Mouse (Mus musculus): ENCODE data around the gene Nacc2. TPM values are rescaled to one million over a fixed set of nuclear protein-coding genes. Genes with fewer than 3 reads are reported as not detected.

The Nacc2 gene
- polyA plus RNA-seq, 1 experiment from 2014 or later, result 11.2 TPM

DNA sequence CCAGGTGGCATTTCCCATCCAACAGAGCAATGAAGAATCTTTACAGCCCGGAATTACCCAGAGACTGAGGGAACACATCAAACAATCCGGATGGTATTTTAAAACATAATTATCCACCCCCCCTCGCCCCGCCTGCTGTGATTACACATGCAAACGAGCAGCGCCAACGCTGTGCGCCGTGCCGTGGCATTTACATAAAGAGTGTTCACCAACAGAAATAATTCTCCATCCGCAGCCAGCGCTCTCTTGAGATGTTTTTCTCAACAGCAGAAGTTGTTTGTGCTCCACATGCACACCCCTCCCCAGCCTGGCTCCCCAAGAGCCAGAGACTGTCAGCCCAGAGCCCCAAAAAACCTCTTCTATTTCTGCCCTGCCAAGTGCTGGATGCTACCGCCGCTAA, 56.5 kb downstream of the Nacc2 start:
- WGBS, result 81% methylated on average over 14 of the region's 14 CpGs
- Histone ChIP-seq H3K4me3 (no peak overlapping the region), H3K4me2 (no peak overlapping the region), H3K9ac (no peak overlapping the region), H3K27me3 (no peaks in the 10 kb centered on the region), H3K27ac (no peak overlapping the region), H3K4me1 (no peaks in the 10 kb centered on the region), H3K36me3 (no peaks in the 10 kb centered on the region), H3K9me3 (no peaks in the 10 kb centered on the region)
- ATAC-seq (ENCODE audit: borderline replicate concordance, extremely low read depth, low FRiP score, low TSS enrichment), result no peak

GRCm38 (mm10) chr2:26062742-26063427, 60.1 kb downstream of the Nacc2 start:
- Histone ChIP-seq H3K36me3 (0 out of 2 replicates have a peak, but pooled peaks cover 3% of the 10 kb centered on the region), H3K27ac (no peak overlapping the region), H3K4me3 (no peak overlapping the region), H3K9ac (no peak overlapping the region), H3K9me3 (no peaks in the 10 kb centered on the region), H3K4me2 (no peak overlapping the region), H3K27me3 (no peaks in the 10 kb centered on the region), H3K4me1 (no peaks in the 10 kb centered on the region)
- ATAC-seq (ENCODE audit: borderline replicate concordance, extremely low read depth, low FRiP score, low TSS enrichment), result no peak
- WGBS, result 65% methylated on average over 13 of the region's 13 CpGs

- H3K4me3 ChIP-seq, result no peak overlapping the region
- no peaks in the 10 kb centered on the region for H3K9me3 ChIP-seq
- WGBS, result 49% methylated on average over 4 of the region's 4 CpGs
- no peak overlapping the region for H3K27ac ChIP-seq
- H3K4me2 ChIP-seq, result no peak overlapping the region
- H3K4me1 ChIP-seq, result no peaks in the 10 kb centered on the region
- H3K36me3 ChIP-seq, result 0 out of 2 replicates have a peak, but pooled peaks cover 3% of the 10 kb centered on the region
- no peaks in the 10 kb centered on the region for H3K27me3 ChIP-seq
- no peak overlapping the region for H3K9ac ChIP-seq
- no peak for ATAC-seq (ENCODE audit: borderline replicate concordance, extremely low read depth, low FRiP score, low TSS enrichment)
Observed at GRCm38 (mm10) chr2:26062241-26062640, 60.8 kb downstream of the Nacc2 start.

- no peak for ATAC-seq (ENCODE audit: borderline replicate concordance, extremely low read depth, low FRiP score, low TSS enrichment)
- H3K4me1 ChIP-seq, result no peaks in the 10 kb centered on the region
- 66% methylated on average over 21 of the region's 21 CpGs for WGBS
- no peak overlapping the region for H3K9ac ChIP-seq
- H3K27ac ChIP-seq, result no peak overlapping the region
- no peak overlapping the region for H3K4me3 ChIP-seq
- 0 out of 2 replicates have a peak, but pooled peaks cover 3% of the 10 kb centered on the region for H3K36me3 ChIP-seq
- no peaks in the 10 kb centered on the region for H3K9me3 ChIP-seq
- H3K27me3 ChIP-seq, result no peaks in the 10 kb centered on the region
- H3K4me2 ChIP-seq, result no peak overlapping the region
Observed at GRCm38 (mm10) chr2:26061018-26061666, 61.9 kb downstream of the Nacc2 start.

GRCm38 (mm10) chr2:26057053-26057452, 66.0 kb downstream of the Nacc2 start:
- H3K4me2 ChIP-seq, result no peak overlapping the region
- H3K36me3 ChIP-seq, result 0 out of 2 replicates have a peak, but pooled peaks cover 3% of the 10 kb centered on the region
- no peaks in the 10 kb centered on the region for H3K9me3 ChIP-seq
- no peak overlapping the region for H3K4me3 ChIP-seq
- no peaks in the 10 kb centered on the region for H3K27me3 ChIP-seq
- no peaks in the 10 kb centered on the region for H3K4me1 ChIP-seq
- no peak overlapping the region for H3K27ac ChIP-seq
- ATAC-seq (ENCODE audit: borderline replicate concordance, extremely low read depth, low FRiP score, low TSS enrichment), result no peak
- no peak overlapping the region for H3K9ac ChIP-seq
- 68% methylated on average over 7 of the region's 7 CpGs for WGBS

DNA sequence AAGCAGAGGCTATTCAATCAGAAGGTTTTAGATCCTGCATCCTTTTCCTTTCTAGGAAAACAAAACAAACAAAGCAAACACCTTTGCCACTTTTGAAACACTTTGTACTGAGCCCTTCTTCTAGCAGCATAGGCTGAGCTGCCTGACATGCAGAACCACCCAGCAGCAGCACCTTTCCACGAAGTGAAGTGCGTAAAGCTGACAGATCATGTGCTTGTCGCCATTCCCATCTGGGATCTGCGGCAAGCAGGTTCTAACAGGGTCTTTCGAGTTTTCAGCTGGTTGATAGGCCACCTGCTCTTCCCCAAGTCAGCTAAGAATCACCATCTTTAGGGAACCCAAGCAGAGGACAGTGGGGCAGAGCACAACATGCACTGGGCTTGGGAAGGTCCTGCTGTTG, 66.8 kb downstream of the Nacc2 start:
- Histone ChIP-seq H3K4me2 (no peak overlapping the region), H3K36me3 (0 out of 2 replicates have a peak, but pooled peaks cover 3% of the 10 kb centered on the region), H3K27ac (no peak overlapping the region), H3K4me3 (no peak overlapping the region), H3K4me1 (no peaks in the 10 kb centered on the region), H3K27me3 (no peaks in the 10 kb centered on the region), H3K9me3 (no peaks in the 10 kb centered on the region), H3K9ac (no peak overlapping the region)
- 46% methylated on average over 5 of the region's 5 CpGs for WGBS
- no peak for ATAC-seq (ENCODE audit: borderline replicate concordance, extremely low read depth, low FRiP score, low TSS enrichment)

DNA sequence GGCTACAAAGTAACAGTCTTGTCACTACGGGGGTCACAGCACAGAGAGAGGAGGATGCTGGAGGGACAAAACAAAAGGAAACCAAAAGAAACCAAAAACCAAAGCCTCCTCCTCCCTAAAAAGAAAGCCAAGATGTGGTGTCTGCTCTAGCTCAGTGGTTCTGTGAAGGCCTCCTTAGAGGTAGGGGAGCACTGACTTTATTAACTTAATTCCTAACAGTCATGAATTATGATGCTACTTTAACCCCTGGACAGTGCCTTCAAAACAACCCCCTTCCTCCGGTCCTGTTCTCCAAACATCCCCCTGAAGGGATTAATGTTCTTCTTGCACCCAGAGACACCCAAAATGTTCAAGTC, 67.3 kb downstream of the Nacc2 start:
- Histone ChIP-seq H3K9me3 (no peaks in the 10 kb centered on the region), H3K27ac (no peak overlapping the region), H3K9ac (no peak overlapping the region), H3K4me1 (no peaks in the 10 kb centered on the region), H3K36me3 (0 out of 2 replicates have a peak, but pooled peaks cover 3% of the 10 kb centered on the region), H3K4me2 (no peak overlapping the region), H3K4me3 (no peak overlapping the region), H3K27me3 (no peaks in the 10 kb centered on the region)
- WGBS, result 35% methylated on average over 2 of the region's 2 CpGs
- ATAC-seq (ENCODE audit: borderline replicate concordance, extremely low read depth, low FRiP score, low TSS enrichment), result no peak

GRCm38 (mm10) chr2:26055046-26055746, 67.8 kb downstream of the Nacc2 start:
- 42% methylated on average over 8 of the region's 8 CpGs for WGBS
- Histone ChIP-seq H3K9me3 (no peaks in the 10 kb centered on the region), H3K36me3 (0 out of 2 replicates have a peak, but pooled peaks cover under 1% of the 10 kb centered on the region), H3K4me2 (no peak overlapping the region), H3K27me3 (no peaks in the 10 kb centered on the region), H3K27ac (no peak overlapping the region), H3K4me3 (no peak overlapping the region), H3K4me1 (no peaks in the 10 kb centered on the region), H3K9ac (no peak overlapping the region)
- ATAC-seq (ENCODE audit: borderline replicate concordance, extremely low read depth, low FRiP score, low TSS enrichment), result 0 out of 2 replicates have a peak, but pooled peaks have one; percentile 52

DNA sequence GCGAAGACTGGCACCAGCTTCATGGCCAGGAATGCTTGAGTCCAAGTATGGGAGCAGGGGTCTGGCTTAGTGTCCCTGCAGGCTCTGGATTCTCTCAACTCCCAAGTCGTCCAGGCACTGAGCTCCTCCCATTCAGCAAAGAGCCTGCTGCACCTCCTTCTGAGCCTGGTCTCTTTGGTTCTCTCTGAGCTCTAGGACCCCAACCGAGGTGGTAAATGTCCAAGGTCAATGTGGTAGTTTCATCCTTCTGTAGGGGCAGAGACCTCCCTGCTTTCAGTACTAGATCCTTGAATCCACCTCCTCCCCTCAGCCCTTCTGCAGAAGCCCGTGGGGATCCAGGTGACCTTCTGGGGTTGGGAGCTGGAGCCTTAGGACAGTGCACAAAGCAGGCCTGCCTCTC, 70.2 kb downstream of the Nacc2 start:
- Histone ChIP-seq H3K27ac (no peak overlapping the region), H3K4me2 (no peak overlapping the region), H3K9ac (no peak overlapping the region), H3K36me3 (no peaks in the 10 kb centered on the region), H3K4me1 (no peaks in the 10 kb centered on the region), H3K27me3 (no peaks in the 10 kb centered on the region), H3K4me3 (no peak overlapping the region), H3K9me3 (no peaks in the 10 kb centered on the region)
- WGBS, result 25% methylated on average over 4 of the region's 4 CpGs
- ATAC-seq (ENCODE audit: borderline replicate concordance, extremely low read depth, low FRiP score, low TSS enrichment), result no peak

DNA sequence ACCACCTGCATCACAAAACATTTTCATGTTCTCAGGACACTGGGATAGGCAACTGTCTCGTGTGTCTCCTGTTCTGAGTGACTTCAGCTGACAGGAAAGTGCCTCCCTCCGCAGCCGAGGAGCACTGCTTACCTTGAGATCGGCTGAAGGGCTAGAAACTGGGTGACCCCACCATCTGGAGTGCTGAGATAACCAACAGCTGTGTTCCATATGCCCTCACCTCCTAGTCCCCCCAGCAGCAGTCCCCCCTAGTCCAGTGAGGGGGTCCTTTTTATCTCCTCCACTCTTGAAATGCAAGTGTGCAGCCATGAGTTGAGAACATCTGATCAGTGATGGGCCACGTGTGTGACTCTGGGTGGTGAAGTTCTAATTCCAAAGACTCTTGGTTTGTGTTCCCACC, 74.2 kb downstream of the Nacc2 start:
- no peaks in the 10 kb centered on the region for H3K27me3 ChIP-seq
- 24% methylated on average over 5 of the region's 5 CpGs for WGBS
- H3K9me3 ChIP-seq, result no peaks in the 10 kb centered on the region
- no peaks in the 10 kb centered on the region for H3K36me3 ChIP-seq
- ATAC-seq (ENCODE audit: borderline replicate concordance, extremely low read depth, low FRiP score, low TSS enrichment), result no peak
- H3K4me2 ChIP-seq, result no peak overlapping the region
- H3K4me3 ChIP-seq, result no peak overlapping the region
- H3K27ac ChIP-seq, result no peak overlapping the region
- H3K9ac ChIP-seq, result no peak overlapping the region
- H3K4me1 ChIP-seq, result no peaks in the 10 kb centered on the region

- Histone ChIP-seq H3K36me3 (no peaks in the 10 kb centered on the region), H3K4me1 (peaks cover 16% of the 10 kb centered on the region), H3K27ac (no peak overlapping the region), H3K9ac (no peak overlapping the region), H3K27me3 (no peaks in the 10 kb centered on the region), H3K9me3 (no peaks in the 10 kb centered on the region), H3K4me3 (no peak overlapping the region), H3K4me2 (no peak overlapping the region)
- WGBS, result 76% methylated on average over 9 of the region's 9 CpGs
- no peak for ATAC-seq (ENCODE audit: borderline replicate concordance, extremely low read depth, low FRiP score, low TSS enrichment)
Observed at GRCm38 (mm10) chr2:26044216-26044615, 78.8 kb downstream of the Nacc2 start.

DNA sequence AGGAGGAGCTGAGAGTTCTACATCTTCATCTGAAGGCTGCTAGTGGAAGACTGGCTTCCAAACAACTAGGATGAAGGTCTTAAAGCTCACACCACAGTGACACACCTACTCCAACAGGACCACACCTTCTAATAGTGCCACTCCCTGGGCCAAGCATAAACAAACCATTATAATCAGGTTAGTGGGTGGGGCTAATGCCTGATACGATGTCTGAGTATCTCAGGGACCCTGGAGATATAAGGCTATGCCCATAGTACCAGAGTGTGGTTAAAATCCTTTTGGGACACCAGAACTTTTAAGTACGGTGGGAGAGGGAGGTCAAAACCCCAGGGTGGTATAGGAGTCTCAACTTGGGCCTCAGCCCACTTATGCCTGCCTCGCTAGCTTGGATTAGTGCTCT, 80.4 kb downstream of the Nacc2 start:
- Histone ChIP-seq H3K27me3 (no peaks in the 10 kb centered on the region; the same call in 1 of the 2 replicates), H3K4me2 (no peak overlapping the region), H3K4me1 (peaks cover 16% of the 10 kb centered on the region), H3K9ac (no peak overlapping the region), H3K27ac (no peak overlapping the region), H3K9me3 (no peaks in the 10 kb centered on the region), H3K36me3 (no peaks in the 10 kb centered on the region), H3K4me3 (no peak overlapping the region)
- ATAC-seq (ENCODE audit: borderline replicate concordance, extremely low read depth, low FRiP score, low TSS enrichment), result no peak
- WGBS, result 80% methylated on average over 3 of the region's 3 CpGs
